Mouse (Mus musculus): ENCODE measurements around the gene Poln. TPM values are rescaled to one million over a fixed set of nuclear protein-coding genes. Genes with fewer than 3 reads are reported as not detected.

Gene Poln
- polyA plus RNA-seq, 1 experiment from 2014 or later = 1.0 TPM

GRCm38 (mm10) chr5:34202006-34202405, 32.8 kb upstream of the Poln start:
- no peak overlapping the region for H3K4me3 ChIP-seq (ENCODE audit: low read length)
- H3K9me3 ChIP-seq (ENCODE audit: control insufficient read depth, low read length) = no peaks in the 10 kb centered on the region
- H3K36me3 ChIP-seq (ENCODE audit: control insufficient read depth, insufficient read depth, low read length) = no peaks in the 10 kb centered on the region
- no peak for ATAC-seq (ENCODE audit: low read depth)
- H3K4me1 ChIP-seq (replicated peaks; ENCODE audit: control insufficient read depth, insufficient read depth, low read length) = peaks cover 7% of the 10 kb centered on the region; the same call in 1 of the 2 replicates
- no peaks in the 10 kb centered on the region for H3K27me3 ChIP-seq (ENCODE audit: control insufficient read depth, insufficient read depth, low read depth, low read length)
- H3K4me2 ChIP-seq (ENCODE audit: low read depth, low read length) = no peak overlapping the region
- WGBS = 39% methylated on average over 4 of the region's 4 CpGs
- H3K27ac ChIP-seq (ENCODE audit: low read length) = no peak overlapping the region
- H3K9ac ChIP-seq (ENCODE audit: low read length) = no peak overlapping the region

- peak; percentile 60; the same call in 1 of the 2 replicates for ATAC-seq (ENCODE audit: low read depth)
Observed at GRCm38 (mm10) chr5:34201396-34201795, 32.1 kb upstream of the Poln start.

GRCm38 (mm10) chr5:34198615-34199014, 29.4 kb upstream of the Poln start:
- no peak for ATAC-seq (ENCODE audit: low read depth)

More at GRCm38 (mm10) chr5:34201396-34201795, 32.1 kb upstream of the Poln start:
- Histone ChIP-seq H3K4me1 (replicated peaks; ENCODE audit: control insufficient read depth, insufficient read depth, low read length) (peaks cover 7% of the 10 kb centered on the region; the same call in 1 of the 2 replicates), H3K4me2 (ENCODE audit: low read depth, low read length) (no peak overlapping the region), H3K27me3 (ENCODE audit: control insufficient read depth, insufficient read depth, low read depth, low read length) (no peaks in the 10 kb centered on the region), H3K9me3 (ENCODE audit: control insufficient read depth, low read length) (no peaks in the 10 kb centered on the region), H3K27ac (ENCODE audit: low read length) (0 out of 2 replicates have a peak overlapping the region, but pooled peaks have one; percentile 5), H3K4me3 (ENCODE audit: low read length) (no peak overlapping the region), H3K9ac (ENCODE audit: low read length) (no peak overlapping the region), H3K36me3 (ENCODE audit: control insufficient read depth, insufficient read depth, low read length) (no peaks in the 10 kb centered on the region)
- 51% methylated on average over 2 of the region's 2 CpGs for WGBS

GRCm38 (mm10) chr5:34197243-34197642, 28.0 kb upstream of the Poln start:
- H3K4me1 ChIP-seq (replicated peaks; ENCODE audit: control insufficient read depth, insufficient read depth, low read length) = peaks cover 7% of the 10 kb centered on the region; the same call in 1 of the 2 replicates
- no peaks in the 10 kb centered on the region for H3K36me3 ChIP-seq (ENCODE audit: control insufficient read depth, insufficient read depth, low read length)
- no peak overlapping the region for H3K27ac ChIP-seq (ENCODE audit: low read length)
- H3K4me2 ChIP-seq (ENCODE audit: low read depth, low read length) = no peak overlapping the region
- no peak overlapping the region for H3K4me3 ChIP-seq (ENCODE audit: low read length)
- WGBS = 69% methylated on average over 4 of the region's 4 CpGs
- H3K9ac ChIP-seq (ENCODE audit: low read length) = no peak overlapping the region
- H3K27me3 ChIP-seq (ENCODE audit: control insufficient read depth, insufficient read depth, low read depth, low read length) = no peaks in the 10 kb centered on the region
- H3K9me3 ChIP-seq (ENCODE audit: control insufficient read depth, low read length) = no peaks in the 10 kb centered on the region
- no peak for ATAC-seq (ENCODE audit: low read depth)

More at GRCm38 (mm10) chr5:34198615-34199014, 29.4 kb upstream of the Poln start:
- H3K27me3 ChIP-seq (ENCODE audit: control insufficient read depth, insufficient read depth, low read depth, low read length) = no peaks in the 10 kb centered on the region
- no peaks in the 10 kb centered on the region for H3K9me3 ChIP-seq (ENCODE audit: control insufficient read depth, low read length)
- peaks cover 7% of the 10 kb centered on the region; the same call in 1 of the 2 replicates for H3K4me1 ChIP-seq (replicated peaks; ENCODE audit: control insufficient read depth, insufficient read depth, low read length)
- H3K27ac ChIP-seq (ENCODE audit: low read length) = no peak overlapping the region
- H3K9ac ChIP-seq (ENCODE audit: low read length) = no peak overlapping the region
- H3K4me2 ChIP-seq (ENCODE audit: low read depth, low read length) = no peak overlapping the region
- WGBS = 76% methylated on average over 6 of the region's 6 CpGs
- no peaks in the 10 kb centered on the region for H3K36me3 ChIP-seq (ENCODE audit: control insufficient read depth, insufficient read depth, low read length)
- no peak overlapping the region for H3K4me3 ChIP-seq (ENCODE audit: low read length)

GRCm38 (mm10) chr5:34196423-34196822, 27.2 kb upstream of the Poln start:
- WGBS = 60% methylated on average over 7 of the region's 7 CpGs
- Histone ChIP-seq H3K27me3 (ENCODE audit: control insufficient read depth, insufficient read depth, low read depth, low read length) (no peaks in the 10 kb centered on the region), H3K9ac (ENCODE audit: low read length) (no peak overlapping the region), H3K36me3 (ENCODE audit: control insufficient read depth, insufficient read depth, low read length) (no peaks in the 10 kb centered on the region), H3K4me1 (replicated peaks; ENCODE audit: control insufficient read depth, insufficient read depth, low read length) (peaks cover 3% of the 10 kb centered on the region; the same call in 1 of the 2 replicates), H3K27ac (ENCODE audit: low read length) (no peak overlapping the region), H3K9me3 (ENCODE audit: control insufficient read depth, low read length) (no peaks in the 10 kb centered on the region), H3K4me3 (ENCODE audit: low read length) (no peak overlapping the region), H3K4me2 (ENCODE audit: low read depth, low read length) (no peak overlapping the region)
- no peak for ATAC-seq (ENCODE audit: low read depth)

- Histone ChIP-seq H3K4me1 (replicated peaks; ENCODE audit: control insufficient read depth, insufficient read depth, low read length) (peaks cover 4% of the 10 kb centered on the region; the same call in 1 of the 2 replicates), H3K4me2 (ENCODE audit: low read depth, low read length) (no peak overlapping the region), H3K27ac (ENCODE audit: low read length) (no peak overlapping the region), H3K36me3 (ENCODE audit: control insufficient read depth, insufficient read depth, low read length) (no peaks in the 10 kb centered on the region), H3K9me3 (ENCODE audit: control insufficient read depth, low read length) (no peaks in the 10 kb centered on the region), H3K4me3 (ENCODE audit: low read length) (no peak overlapping the region), H3K9ac (ENCODE audit: low read length) (no peak overlapping the region), H3K27me3 (ENCODE audit: control insufficient read depth, insufficient read depth, low read depth, low read length) (no peaks in the 10 kb centered on the region)
- no peak for ATAC-seq (ENCODE audit: low read depth)
- 87% methylated on average over 12 of the region's 12 CpGs for WGBS
Observed at GRCm38 (mm10) chr5:34195786-34196185, 26.5 kb upstream of the Poln start.

- H3K36me3 ChIP-seq (ENCODE audit: control insufficient read depth, insufficient read depth, low read length) = no peaks in the 10 kb centered on the region
- no peaks in the 10 kb centered on the region for H3K9me3 ChIP-seq (ENCODE audit: control insufficient read depth, low read length)
- no peak overlapping the region for H3K4me3 ChIP-seq (ENCODE audit: low read length)
- 77% methylated on average over 6 of the region's 6 CpGs for WGBS
- no peak overlapping the region for H3K27ac ChIP-seq (ENCODE audit: low read length)
- H3K27me3 ChIP-seq (ENCODE audit: control insufficient read depth, insufficient read depth, low read depth, low read length) = no peaks in the 10 kb centered on the region
- peaks cover 6% of the 10 kb centered on the region; the same call in 1 of the 2 replicates for H3K4me1 ChIP-seq (replicated peaks; ENCODE audit: control insufficient read depth, insufficient read depth, low read length)
- no peak overlapping the region for H3K9ac ChIP-seq (ENCODE audit: low read length)
- no peak for ATAC-seq (ENCODE audit: low read depth)
- no peak overlapping the region for H3K4me2 ChIP-seq (ENCODE audit: low read depth, low read length)
Observed at GRCm38 (mm10) chr5:34194975-34195662, 25.9 kb upstream of the Poln start.

GRCm38 (mm10) chr5:34194426-34194825, 25.2 kb upstream of the Poln start:
- no peak overlapping the region for H3K9ac ChIP-seq (ENCODE audit: low read length)

GRCm38 (mm10) chr5:34191843-34192242, 22.6 kb upstream of the Poln start:
- H3K9ac ChIP-seq (ENCODE audit: low read length) = no peak overlapping the region
- H3K27ac ChIP-seq (ENCODE audit: low read length) = no peak overlapping the region
- H3K9me3 ChIP-seq (ENCODE audit: control insufficient read depth, low read length) = no peaks in the 10 kb centered on the region
- no peaks in the 10 kb centered on the region for H3K27me3 ChIP-seq (ENCODE audit: control insufficient read depth, insufficient read depth, low read depth, low read length)
- no peak for ATAC-seq (ENCODE audit: low read depth)
- no peak overlapping the region for H3K4me2 ChIP-seq (ENCODE audit: low read depth, low read length)
- no peak overlapping the region for H3K4me3 ChIP-seq (ENCODE audit: low read length)
- H3K4me1 ChIP-seq (replicated peaks; ENCODE audit: control insufficient read depth, insufficient read depth, low read length) = peaks cover 15% of the 10 kb centered on the region
- no peaks in the 10 kb centered on the region for H3K36me3 ChIP-seq (ENCODE audit: control insufficient read depth, insufficient read depth, low read length)
- WGBS = 73% methylated on average over 4 of the region's 4 CpGs

More at GRCm38 (mm10) chr5:34194426-34194825, 25.2 kb upstream of the Poln start:
- 73% methylated on average over 1 of the region's 1 CpGs for WGBS
- H3K9me3 ChIP-seq (ENCODE audit: control insufficient read depth, low read length) = no peaks in the 10 kb centered on the region
- H3K27ac ChIP-seq (ENCODE audit: low read length) = no peak overlapping the region
- no peaks in the 10 kb centered on the region for H3K27me3 ChIP-seq (ENCODE audit: control insufficient read depth, insufficient read depth, low read depth, low read length)
- H3K36me3 ChIP-seq (ENCODE audit: control insufficient read depth, insufficient read depth, low read length) = no peaks in the 10 kb centered on the region
- H3K4me2 ChIP-seq (ENCODE audit: low read depth, low read length) = no peak overlapping the region
- no peak overlapping the region for H3K4me3 ChIP-seq (ENCODE audit: low read length)
- H3K4me1 ChIP-seq (replicated peaks; ENCODE audit: control insufficient read depth, insufficient read depth, low read length) = peaks cover 6% of the 10 kb centered on the region; the same call in 1 of the 2 replicates
- no peak for ATAC-seq (ENCODE audit: low read depth)

Data from lung, embryonic 16.5 days (tissue).